Mouse (Mus musculus): ENCODE results near the gene Sulf2.

The Sulf2 gene

DNA sequence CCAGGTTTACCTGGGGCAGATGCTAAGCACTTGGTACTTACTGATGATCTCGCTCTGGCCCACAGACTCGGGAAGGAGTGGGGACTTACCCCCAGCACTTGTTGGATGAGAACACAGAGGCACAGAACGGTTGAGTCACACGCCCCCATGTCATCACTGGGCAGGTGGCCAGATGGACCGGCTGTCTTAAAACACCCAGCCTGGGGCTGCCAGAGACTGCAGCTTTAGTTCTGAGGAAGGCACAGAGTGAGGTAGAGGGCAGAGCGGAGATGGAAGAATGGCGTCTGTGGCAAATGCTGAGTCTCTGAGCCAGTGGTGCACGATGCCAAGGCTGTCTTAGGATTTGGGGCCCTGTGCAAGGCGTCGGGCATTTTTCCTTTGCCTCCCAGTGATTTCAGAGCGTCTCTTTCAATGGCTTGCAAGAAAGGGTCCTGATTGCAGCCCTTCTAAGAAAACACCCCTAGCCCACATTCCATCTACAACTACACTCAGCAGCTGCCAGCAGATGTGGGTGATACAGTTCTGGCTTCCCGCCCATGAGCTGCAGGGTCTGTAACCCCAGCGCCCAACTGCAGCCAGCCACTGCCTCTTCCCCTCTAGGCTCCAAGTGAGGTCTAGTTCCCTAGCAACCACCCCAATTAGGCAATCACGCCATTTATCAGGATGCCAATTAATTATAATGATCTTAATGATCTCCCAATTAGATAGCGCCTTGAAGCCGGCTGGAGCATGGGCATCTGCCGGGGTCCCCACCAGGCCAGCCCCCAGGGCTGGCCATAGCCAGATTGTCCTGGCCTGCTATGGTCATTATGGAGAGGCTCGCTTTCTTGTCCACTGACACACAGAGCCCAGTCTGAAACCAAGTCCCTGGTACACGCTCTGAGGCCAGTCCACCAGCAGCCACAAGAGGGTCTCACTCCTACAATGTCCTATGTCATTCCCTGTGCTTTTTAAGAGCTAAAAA is 3.7 kb downstream of the Sulf2 start:
- peak; percentile 78 for DNase-seq (ENCODE audit: extremely low read depth, insufficient read length, low spot score)

DNA sequence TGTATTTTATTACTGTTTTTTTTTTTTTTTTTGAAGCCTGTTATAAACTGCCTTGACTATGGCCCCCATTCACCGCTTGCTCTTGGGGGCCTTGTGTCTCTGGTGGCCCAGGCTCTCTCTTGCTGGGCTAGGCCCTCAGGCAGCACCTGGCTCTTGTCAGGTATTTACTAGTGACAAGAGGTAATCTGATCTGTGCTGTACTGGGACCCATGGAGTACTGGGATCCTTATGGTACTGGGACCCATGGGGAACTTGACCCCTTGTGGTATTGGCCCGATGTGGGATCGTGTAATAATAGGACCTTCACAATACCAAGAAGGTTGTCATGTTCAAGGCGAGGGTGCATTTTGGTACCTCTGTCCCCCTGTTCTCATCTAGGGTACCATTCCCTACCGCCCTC is 4.9 kb downstream of the Sulf2 start:
- no peak for DNase-seq (ENCODE audit: extremely low read depth, insufficient read length, low spot score)

DNA sequence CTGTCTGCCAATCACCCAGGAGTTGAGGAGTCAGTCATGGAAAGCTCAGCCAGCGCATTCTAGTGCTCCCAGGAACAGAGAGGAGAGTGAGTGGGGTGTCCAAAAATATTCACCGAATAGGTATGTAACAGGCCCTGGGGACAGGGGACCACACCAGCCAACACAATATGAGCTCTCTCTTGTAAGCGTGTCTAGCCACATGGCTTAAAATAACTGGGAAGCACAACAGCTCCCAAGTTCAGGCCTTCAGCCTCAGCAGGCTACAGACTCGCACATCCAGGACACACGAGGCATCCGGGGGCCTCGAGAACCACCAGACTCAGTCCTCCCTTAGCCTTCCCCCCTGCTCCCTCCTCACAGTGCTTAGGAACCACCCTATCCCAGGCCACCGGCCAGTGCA is 6.0 kb downstream of the Sulf2 start:
- DNase-seq (ENCODE audit: extremely low read depth, insufficient read length, low spot score), result no peak

DNA sequence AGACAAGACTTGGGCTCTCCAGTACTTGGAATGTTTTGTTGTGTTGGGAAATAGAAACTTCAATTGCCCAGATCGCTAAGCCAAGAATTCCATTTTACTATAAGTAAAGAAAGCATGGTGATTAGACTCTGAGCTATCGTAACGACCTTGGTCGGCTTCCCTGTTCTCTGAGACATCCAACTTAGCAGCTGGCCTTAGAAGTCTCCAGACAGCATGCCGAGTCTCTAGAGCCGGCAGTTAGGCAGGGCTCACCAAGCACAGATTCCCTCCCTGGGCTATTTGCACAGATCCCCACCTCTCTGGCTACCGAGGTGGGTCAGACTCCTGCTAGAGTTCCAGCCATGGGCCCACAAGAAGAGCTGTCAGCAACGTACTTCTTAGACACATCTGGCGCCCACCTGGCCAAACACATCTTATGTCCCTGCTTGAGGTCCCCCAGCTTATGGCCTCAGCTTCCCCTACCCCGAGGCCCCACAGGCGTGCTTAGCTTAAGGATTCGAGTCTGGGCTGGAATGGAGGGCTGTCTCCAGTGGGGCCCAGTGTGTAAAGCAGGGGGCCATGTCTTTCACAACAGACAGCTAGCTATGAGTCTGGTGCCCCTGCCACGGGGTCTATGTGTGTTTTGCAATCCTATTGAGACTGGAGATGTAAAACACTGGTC is 6.7 kb downstream of the Sulf2 start:
- no peak for DNase-seq (ENCODE audit: extremely low read depth, insufficient read length, low spot score)

DNA sequence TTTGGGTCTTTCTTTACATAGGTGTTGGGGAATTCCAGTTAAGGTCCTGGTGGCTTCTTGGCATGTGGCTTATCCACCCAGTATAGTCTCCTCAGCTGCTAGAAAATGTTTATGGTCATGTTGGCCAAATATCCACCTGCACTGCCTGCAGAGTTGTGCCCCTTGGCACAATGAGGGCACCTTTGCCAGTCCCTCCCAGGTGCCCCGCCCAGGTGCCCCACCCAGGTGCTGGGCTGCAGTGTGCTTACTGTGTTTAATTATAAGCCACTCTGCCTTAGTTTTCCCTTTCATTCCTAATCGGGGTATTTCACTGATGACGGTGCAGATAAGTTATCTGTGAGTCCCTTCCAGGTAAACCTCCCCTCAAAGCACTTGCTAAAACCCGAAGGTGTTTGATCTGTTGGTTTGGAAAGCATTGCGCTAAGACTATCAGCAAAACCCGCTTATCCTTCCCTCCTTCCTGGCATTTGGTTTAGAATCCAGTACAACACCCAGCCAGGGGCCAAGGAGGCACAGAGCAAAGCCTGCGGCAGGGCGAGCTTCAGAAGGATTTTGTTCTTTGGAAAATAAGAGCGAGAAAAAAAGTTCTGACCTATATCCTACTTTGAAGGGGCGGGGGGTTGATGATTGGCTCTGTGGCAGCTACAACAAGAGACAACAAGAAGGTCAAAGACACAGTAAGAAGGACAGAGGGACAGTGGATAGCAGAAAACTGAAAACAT is 7.4 kb downstream of the Sulf2 start:
- no peak for DNase-seq (ENCODE audit: extremely low read depth, insufficient read length, low spot score)

DNA sequence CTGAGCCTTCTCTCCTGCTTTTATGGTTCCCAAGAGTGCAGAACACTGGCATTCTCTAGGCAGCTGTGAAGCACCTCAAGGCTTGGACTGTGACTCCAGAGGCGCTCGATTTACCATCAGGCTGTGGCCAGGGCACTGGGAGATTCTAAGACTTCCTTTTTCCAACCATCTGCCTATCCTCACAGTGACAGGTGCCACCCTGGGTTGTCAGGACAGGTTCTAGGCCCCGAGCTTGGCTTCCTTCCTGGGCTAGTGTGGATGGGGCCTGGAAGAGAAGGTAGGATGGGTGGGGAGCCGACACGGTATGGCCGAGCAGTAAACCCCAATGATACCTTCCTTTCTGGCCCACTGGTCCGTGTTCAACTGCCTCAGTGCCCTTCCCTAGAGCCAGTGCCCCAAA is 9.0 kb downstream of the Sulf2 start:
- DNase-seq (ENCODE audit: extremely low read depth, insufficient read length, low spot score), result no peak

DNA sequence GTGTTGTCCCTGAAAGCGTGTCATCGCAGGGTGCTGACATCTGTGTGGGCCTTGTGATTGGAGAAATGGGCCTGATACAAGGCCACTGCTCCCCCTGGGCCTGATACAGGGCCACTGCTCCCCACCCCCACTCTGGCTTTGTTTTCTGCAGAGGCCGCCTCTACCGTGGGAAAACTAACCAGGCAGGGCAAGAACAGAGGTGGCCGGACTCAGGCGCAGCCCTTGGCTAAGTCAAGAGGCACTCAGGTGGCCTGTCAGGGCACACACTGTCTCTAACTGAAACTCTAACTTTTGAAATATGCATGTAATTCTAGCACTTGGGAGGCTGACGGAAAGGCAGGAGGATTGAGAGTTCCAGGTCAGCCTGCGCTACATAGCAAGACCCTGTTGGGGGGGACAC is 10.4 kb downstream of the Sulf2 start:
- DNase-seq (ENCODE audit: extremely low read depth, insufficient read length, low spot score), result no peak

DNA sequence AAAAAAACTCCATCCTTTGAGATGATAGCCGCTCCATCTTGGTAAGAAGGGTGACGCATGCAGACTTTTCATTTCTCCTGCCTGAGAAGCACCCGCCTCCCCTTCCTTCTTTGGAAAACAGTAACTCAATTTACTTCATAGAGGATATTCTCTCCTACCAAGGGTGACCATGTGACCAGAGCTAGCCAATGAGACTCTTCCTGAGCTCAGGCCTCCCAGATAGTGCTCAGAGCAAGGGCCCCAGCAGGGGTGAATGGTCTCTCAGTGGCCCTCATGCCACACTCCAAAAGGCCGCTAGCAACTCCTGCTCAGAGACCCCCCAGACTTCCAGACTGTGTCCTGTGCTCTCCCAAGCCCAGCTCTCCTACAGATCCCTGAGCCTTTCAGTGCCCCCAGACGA is 11.6 kb downstream of the Sulf2 start:
- no peak for DNase-seq (ENCODE audit: extremely low read depth, insufficient read length, low spot score)

DNA sequence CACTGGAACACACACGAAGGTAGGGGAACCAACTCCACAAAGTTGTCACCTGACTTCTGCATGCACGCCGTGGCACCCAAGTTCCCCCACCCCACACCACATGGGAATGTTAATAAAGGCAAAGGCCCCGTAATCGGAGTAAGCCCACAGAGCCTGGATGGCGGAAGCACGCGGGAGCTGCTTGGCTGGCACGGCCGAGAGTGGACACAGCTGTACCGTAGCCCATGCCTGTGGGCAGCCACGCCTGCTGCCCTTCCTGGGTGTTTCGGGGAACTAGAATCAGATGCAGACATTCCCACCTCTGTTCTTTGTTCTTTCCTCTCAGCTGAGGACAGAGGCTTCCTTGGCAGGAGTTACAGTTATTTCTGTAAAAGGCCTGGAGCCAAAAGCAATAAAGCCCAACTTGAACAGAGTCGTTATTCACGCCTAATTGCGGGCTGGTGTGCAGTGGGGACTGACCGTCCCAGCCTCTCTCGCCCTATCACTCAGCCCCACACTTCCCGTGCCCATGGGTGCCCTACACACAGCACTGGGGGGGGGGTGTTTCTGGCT is 12.8 kb downstream of the Sulf2 start:
- DNase-seq (ENCODE audit: extremely low read depth, insufficient read length, low spot score), result peak; percentile 75

DNA sequence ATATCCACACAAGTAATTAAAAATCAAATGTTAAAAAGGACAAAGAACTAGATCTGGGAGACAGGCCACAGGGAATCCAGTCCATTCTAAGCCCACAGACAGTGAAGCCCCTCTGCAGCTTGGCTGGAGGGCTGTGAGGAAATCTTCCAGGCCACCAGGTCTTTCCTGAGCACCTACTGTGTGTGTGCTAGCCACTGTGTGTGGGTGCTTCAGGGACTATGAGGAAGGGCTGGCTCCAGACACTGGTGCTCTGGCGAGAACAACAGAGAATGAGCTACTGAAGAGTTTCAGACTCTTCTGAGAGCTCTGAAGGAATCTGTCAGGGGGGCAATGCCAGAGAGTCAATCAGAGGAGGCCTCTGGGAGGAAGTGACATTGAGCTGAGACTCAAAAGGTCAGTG is 13.6 kb downstream of the Sulf2 start:
- DNase-seq (ENCODE audit: extremely low read depth, insufficient read length, low spot score), result no peak

DNA sequence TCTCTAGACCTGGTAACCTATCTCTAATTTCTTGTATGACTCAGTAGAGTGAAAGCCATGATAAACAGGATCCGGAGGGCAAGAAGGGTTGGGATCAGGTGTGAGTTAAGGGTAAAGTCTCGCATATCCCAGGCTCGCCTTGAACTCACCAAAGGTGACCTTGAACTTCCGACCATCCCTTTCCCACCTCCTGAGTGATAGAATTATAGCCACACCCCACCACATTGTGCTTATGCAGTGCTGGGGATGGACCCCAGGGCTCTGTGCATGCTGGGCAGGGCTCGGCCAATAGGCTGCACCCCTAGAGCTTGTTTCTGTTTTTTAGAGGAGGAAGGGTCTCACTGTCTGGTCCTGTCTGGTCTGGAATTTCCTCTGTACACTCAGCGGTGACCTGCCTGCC is 14.4 kb downstream of the Sulf2 start:
- no peak for DNase-seq (ENCODE audit: extremely low read depth, insufficient read length, low spot score)

DNA sequence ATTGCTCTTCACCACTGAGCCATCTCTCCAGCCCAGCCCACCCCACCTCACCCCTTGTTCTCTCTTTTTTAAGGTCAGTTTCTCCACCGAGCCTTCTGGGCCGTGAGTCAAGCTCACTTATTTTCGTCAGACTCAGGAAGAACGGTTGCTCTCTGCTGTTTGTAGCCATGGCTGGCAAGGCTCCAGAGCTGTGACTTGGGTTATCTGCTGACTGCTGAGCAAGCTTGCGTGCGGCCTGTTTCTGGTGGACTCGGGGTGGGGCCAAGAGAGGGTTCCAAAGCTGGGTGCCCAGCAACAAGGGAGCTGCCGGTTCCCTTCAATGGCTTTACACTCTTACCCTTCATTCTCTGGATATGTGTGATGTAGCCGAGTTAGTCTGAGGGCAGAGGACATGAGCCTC is 15.0 kb downstream of the Sulf2 start:
- DNase-seq (ENCODE audit: extremely low read depth, insufficient read length, low spot score), result no peak

DNA sequence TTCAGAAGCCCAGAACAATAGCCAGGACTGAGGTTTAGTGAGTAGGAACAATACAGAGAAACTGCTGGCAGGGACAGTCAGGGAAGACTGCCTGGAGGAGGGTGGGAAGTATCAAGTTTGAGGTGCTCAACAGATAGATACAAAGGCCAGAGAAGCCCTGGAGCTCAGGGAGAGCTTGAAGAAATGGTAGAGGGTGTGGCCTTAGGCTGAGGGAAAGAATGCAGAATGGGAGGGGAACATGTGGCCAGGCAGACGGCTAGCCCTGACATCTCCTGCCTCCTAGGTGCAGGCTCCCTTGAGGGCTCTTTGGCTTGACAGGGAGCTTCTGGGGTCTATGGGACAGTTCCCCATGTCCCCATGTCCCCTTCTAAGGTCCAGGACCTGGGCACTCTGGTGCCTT is 17.2 kb downstream of the Sulf2 start:
- DNase-seq (ENCODE audit: extremely low read depth, insufficient read length, low spot score), result no peak

DNA sequence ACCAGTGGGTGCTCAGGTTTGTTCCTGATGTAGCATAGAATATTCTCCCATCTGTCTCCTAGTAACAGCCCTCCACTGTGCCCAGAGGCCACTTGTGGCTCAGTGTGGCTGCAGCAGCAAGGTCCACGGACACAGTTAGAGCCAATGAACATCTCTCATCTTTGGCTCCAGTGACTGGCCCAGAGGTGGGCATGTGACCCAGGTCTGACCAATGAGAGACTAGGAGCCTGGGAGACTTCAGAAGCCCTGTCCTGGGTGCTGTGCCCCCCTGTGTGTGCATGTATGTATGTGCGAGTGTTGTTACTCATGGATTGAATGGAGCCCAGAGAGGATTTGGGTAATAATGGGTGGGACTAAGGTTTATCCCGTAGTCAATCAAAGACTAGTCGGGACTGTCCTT is 18.0 kb downstream of the Sulf2 start:
- no peak for DNase-seq (ENCODE audit: extremely low read depth, insufficient read length, low spot score)

DNA sequence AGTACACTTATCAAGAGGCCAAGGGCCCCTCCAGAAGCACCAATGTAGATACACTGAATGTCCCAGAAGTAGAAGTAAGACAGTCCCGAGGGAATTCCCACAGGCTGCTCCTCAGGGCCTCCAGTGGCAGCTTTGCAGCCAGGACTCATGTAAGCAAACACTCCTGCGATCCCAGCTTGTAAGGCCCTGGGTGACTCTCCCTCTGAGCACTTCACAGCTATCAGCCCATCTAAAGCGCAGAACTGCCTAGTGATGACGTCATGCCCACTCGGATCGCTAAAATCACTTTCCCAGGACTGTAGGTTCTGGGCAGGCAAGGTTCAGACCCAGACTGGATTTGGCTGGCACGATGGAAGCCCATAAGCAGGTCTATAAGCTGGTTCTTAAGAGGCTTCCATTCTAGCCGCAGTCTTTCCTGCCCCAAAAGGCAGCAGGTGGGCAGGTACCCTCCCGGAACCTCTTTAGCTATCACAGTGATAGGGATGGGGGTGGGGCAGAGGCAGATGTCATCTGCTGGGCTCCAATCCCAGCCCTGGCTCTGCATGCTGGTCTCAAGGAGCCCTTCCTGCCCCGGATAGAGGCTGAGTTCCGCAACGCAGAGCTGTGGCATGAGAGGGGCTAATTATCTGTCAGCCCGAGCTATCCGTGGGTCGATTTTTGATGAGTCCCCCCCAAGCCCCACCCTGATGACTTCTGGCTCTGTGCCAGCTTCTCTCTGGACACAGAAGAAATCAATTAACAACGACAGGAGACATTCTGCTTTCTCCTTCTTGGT is 19.6 kb downstream of the Sulf2 start:
- DNase-seq (ENCODE audit: extremely low read depth, insufficient read length, low spot score), result no peak

DNA sequence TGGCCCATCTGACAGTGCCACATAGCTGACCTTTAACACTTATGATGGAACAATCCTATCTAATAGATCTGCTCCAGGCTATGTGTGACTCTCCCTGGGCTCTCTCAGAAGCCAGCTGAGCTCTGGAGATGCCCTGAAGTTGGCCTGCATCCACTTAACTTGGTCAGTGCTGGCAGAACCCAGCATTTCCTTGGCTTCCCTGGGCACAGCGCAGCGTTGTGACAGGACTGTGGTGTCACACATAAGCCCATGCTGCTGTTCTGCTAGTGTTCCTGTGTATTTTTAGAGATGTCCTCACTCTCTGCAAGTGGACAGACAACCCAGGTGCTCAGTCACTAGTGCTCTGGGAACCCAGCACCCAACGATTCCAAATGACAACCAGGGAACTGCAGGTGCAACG is 26.7 kb downstream of the Sulf2 start:
- no peak for DNase-seq (ENCODE audit: extremely low read depth, insufficient read length, low spot score)

DNA sequence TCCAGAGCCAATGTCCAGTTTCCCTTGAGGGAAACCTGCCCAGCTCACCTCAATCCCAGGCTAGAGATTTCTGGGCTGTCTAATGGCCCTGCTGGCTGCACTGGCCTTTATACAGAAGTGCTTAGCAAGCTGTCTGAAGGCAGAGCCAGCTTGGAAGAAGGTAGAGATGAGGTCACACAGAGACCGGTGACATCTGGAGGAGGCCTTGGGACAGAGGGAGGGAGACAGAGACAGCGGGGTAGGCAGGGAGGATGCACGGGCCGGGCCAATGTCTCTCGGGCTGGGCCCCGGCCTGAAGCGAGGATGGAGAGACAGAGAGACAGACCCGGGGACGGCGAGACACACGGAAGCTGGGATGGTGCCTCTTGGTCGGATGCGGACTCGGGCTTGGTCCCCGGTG is 27.4 kb downstream of the Sulf2 start:
- DNase-seq (ENCODE audit: extremely low read depth, insufficient read length, low spot score), result no peak

DNA sequence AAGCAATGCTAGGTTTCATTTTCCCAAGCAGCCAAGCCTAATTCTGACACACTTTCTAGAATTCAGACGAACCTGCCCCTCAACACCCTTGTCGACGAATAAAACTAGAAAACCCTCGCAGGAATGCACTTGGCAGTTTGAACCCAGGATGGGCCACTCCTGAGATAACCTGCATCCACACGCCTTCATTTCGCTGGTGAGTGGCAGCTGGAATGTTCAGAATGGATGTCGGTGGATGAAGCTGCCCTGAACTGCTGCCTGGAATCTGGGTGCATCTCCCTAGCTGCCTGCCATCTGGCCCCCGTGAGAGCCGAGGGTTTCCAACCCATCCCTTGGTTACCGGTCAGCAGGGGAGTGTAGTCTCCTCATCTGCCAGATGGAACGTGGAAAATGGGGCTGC is 29.1 kb downstream of the Sulf2 start:
- DNase-seq (ENCODE audit: extremely low read depth, insufficient read length, low spot score), result no peak

DNA sequence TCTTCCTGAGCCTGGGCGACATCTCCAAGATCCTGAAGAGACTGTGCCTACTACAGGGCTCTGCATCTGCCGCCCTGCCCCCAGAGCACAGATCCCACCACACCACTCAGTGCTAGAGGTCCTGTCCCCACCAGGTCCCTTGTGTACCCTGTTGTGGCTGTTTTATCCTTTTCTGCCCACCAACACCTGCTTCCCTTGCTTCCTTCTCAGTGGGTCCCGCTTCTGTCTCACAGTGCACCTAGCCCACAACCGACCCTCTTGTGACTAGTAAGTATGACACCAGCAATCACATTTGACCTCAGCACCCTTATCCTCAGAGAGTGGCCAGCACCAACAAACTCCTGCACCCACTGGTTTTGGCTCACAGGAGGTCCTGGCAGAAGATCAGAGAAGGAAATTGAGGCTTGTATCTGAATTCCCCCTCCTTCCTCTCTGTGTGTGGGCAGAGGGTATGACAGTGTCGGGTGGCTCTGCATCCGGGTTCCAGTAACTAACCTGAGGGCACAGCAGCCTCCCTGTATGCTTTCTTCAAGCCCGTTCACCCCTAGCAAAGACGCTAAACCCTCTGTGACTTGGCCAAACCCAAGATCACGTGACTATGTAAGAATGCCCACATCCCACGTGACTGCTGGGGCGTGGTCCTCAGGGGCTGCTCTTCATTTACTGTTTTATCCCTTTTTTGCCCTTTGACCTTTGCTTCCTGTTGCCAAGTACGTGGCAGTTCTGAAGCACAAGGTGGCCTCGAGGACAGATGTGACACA is 29.8 kb downstream of the Sulf2 start:
- no peak for DNase-seq (ENCODE audit: extremely low read depth, insufficient read length, low spot score)

DNA sequence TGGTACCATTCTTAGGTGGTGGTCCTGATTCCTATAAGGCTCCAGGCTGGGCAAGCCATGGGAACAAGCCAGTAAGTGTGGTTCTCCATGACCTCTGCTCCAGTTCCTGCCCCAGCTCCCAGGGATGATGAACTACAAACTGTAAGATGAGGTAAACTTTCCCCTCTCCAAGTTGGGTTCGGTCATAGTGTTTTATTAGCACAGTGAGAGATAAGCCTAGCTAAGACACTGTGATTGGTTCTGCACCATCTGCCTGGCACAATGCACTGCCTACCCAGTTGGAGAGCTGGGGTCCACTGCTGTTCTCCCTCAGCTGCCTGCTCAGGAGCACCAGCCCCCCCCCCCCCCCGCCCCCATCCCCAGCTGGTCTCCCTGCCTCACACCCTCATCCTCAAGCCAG is 30.4 kb downstream of the Sulf2 start:
- no peak for DNase-seq (ENCODE audit: extremely low read depth, insufficient read length, low spot score)
